Mouse (Mus musculus) gastrocnemius, postnatal 14 days (tissue): ENCODE results near the gene Adamtsl5. TPM values are rescaled to one million over a fixed set of nuclear protein-coding genes. Genes with fewer than 3 reads are reported as not detected.

Experiments used
- DNase-seq: peaks from one replicate; pipeline ENCODE4 v3.0.0; 2021; ENCODE audit warnings: mixed read lengths
- intact Hi-C: fragments of 180-260 bp; cut with DNase I; formaldehyde crosslinking; loops from one replicate; pipeline ENCODE4 v1.15.1; 2025; ENCODE audit warnings: low total_unique reads
- total RNA-seq, 2 experiments: library from RNA; stranded (reverse); gene quantifications; 2 replicates each; pipeline ENCODE4 v1.2.3; 2021

Gene Adamtsl5
- total RNA-seq, 2 experiments from 2014 or later, result 24.2 to 26.1 TPM

DNA sequence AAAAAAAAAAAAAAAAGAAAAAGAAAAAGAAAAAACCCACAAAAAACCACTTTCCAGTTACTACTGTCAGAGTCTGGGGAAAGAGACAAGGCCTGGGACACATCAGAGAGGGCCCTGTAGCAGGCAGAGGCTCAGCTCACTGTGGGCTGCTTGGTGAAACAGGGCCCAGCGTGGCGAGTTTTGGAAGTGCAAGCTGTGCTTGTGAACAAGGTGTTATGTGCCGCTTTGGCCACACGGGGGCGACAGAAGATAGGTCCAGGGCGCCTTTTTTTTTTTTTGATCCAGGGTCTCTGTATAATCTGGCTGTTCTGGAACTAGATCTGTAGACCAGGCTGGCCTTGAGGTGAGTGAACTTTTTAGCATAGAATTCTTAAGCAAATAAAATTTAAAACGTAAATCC, 27.9 kb upstream of the Adamtsl5 start:
- DNase-seq, result peak; percentile 94
- intact Hi-C loops, result no loop called here

GRCm38 (mm10) chr10:80374063-80374462, 25.9 kb upstream of the Adamtsl5 start:
- intact Hi-C loops, result loop anchor here (2.0 kb wide), 1 partner anchor 27 kb away; no protein-coding TSS in a partner anchor
- peak; percentile 66 for DNase-seq

- intact Hi-C loops, result no loop called here
Measured at GRCm38 (mm10) chr10:80372706-80373105, 24.5 kb upstream of the Adamtsl5 start.

DNA sequence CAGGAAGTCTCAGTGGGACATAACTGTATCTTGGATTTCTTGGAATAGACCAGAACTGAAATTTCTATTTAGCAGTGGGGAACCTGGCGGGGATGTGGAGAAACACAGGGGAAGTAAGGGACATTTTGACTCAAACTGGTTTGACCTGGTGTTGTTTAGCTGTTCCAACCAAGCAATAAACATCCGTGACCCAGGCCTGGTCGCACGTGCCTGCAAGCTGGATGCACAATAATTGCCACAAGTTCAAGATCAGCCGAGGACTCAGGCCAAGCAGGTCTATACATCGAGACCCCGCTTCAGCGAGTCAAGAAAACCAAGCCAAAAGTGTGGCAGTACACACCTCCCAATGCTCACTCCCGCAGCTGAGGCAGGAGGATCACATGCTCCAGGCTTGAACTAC, 23.8 kb upstream of the Adamtsl5 start:
- no peak for DNase-seq
- intact Hi-C loops, result no loop called here

More at GRCm38 (mm10) chr10:80372706-80373105, 24.5 kb upstream of the Adamtsl5 start:
- DNase-seq, result no peak

DNA sequence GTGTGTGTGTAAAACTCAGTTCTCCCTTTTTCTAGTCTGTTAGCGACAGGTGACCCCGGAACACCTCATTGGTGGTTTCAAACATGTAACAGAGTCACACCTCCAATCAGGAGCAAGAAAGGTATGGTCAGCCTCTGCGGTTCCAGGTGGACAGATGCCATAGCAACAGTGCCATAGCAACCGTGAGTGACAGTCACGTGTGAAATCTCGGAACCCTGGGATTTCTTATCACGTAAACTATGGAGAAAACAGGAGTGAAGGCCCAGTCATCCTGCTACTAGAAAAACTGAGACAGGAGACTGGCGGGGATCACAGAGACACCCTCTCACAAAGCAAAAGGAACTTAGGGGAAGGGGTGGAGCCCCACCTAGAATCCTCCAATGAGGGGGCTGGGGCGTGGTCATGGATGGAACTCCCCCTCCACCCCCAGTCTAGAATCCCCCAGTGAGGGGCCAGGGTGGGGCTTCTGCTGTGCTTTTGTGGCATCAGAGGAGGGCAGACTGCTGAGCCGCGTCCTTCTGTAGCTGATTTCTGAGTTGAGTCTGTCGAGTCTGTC, 23.3 kb upstream of the Adamtsl5 start:
- no peak for DNase-seq
- intact Hi-C loops, result no loop called here

DNA sequence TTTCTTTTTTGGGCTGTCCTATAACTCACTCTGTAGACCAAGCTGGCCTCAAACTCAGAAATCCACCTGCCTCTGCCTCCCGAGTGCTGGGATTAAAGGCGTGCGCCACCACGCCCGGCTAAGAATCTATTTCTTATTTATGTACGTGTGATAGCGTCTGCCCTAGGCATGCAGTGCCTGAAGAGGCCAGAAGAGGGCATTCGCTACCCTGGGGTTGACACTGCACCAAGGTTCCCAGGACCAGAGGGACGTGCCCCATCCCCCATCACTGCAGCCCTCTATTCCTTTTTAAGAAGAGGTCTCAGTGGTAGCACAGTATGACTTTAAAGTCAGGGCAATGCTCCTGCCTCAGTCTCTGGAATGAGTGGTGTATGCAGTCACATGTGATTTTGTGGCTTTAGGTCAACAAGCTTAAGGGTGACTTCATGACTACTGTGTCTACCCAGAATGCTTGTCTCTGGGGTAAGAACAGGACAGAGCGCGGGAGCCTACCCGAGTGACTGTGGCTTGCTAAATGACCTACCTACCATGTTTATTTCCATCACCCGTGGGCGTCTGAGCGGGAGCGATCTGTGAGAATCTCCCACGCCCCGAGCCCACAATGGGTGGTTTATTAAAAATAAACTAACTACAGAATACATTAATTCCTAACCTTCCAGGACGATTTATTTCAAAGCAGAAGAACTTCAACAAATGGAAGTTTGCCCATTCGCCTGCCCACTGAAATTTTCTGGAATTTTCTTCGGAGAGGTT, 22.0 kb upstream of the Adamtsl5 start:
- DNase-seq, result no peak
- intact Hi-C loops, result loop anchor here (10.0 kb wide), 1 partner anchor 145 kb away; no protein-coding TSS in a partner anchor

DNA sequence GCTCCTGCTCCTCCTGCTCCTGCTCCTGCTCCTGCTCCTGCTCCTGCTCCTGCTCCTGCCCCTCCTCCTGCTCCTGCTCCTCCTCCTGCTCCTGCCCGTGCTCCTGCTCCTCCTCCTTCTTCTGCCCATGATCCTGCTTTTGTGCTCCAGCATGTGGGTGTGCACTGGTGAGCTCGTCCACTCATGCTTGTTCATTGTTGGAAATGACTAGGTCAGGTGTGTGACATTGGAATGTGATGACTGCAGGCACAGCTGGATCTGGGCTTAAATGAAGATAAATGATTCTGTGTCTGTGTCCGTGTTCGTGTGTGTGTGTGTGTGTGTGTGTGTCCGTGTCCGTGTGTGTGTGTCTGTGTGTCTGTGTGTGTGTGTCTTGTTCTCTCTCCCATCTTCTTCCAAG, 20.2 kb upstream of the Adamtsl5 start:
- DNase-seq, result no peak
- intact Hi-C loops, result loop anchor here (10.0 kb wide), 1 partner anchor 146 kb away; no protein-coding TSS in a partner anchor

GRCm38 (mm10) chr10:80367954-80368353, 19.7 kb upstream of the Adamtsl5 start:
- no peak for DNase-seq

DNA sequence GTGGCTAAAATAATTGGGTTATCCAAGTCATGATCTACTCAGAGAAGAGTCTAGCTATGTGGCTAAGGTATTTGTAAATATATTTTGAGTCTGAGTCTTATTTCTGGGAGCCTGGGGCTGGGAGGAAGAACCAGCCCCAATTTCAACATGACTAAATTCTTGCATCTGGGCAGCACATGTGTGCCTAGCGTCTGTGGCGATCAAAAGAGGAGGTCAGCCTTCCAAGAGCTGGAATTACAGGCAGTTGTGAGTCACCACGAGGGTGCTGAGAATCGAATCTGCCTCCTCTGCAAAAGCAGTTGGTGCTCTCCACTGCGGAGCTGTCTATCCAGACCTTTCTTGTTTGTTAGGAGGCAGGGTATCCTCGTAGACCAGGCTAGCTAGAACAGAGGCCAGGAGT, 17.5 kb upstream of the Adamtsl5 start:
- intact Hi-C loops, result loop anchor here (10.0 kb wide), 1 partner anchor 149 kb away; no protein-coding TSS in a partner anchor
- DNase-seq, result no peak

More at GRCm38 (mm10) chr10:80367954-80368353, 19.7 kb upstream of the Adamtsl5 start:
- intact Hi-C loops, result loop anchor here (10.0 kb wide), 1 partner anchor 147 kb away; no protein-coding TSS in a partner anchor

GRCm38 (mm10) chr10:80363734-80364133, 15.5 kb upstream of the Adamtsl5 start:
- DNase-seq, result no peak
- intact Hi-C loops, result loop anchor here (10.0 kb wide), 1 partner anchor 151 kb away; no protein-coding TSS in a partner anchor

- intact Hi-C loops, result no loop called here
- DNase-seq, result no peak
Measured at GRCm38 (mm10) chr10:80357994-80358639, 9.9 kb upstream of the Adamtsl5 start.

DNA sequence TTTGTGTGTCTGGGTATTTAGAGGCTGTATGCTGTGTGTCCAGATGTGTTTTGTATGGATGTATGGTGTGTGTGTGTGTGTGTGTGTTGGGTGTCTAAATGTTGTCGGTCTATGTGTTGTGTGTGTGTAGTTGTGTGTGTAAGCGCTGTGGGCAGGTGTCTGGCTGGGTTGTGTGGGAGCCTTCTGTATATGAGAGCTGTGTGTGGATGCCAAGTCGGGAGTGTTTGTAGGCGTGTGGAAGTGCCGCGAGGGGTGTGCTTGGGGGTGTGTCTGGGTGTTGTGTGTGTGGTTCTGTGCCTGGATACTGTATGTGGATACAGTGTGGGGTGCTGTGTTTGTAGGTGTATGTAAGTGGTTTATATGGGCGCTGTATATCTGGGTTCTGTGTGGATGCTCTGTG, 9.1 kb upstream of the Adamtsl5 start:
- no peak for DNase-seq
- intact Hi-C loops, result no loop called here

DNA sequence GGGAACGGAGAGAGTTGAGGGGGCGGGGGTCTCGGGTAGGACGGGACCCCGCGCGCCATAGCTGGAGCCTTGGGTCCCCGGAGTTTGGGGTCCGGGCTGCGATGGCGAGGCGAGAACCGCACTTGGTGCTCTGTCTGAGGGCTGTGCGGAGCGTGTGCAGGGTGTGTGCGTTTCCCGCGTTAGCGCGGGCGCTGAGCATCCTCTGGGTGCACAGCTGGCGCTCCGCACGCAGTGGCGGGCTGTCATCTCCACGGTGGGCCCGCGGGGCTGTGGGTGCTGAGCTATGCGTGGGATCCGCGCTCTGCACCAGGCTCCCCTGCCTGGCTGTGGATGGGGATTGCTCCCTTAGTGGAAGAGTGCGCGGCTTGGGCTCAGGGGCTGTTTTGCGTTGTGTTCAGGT, 8.5 kb upstream of the Adamtsl5 start:
- intact Hi-C loops, result no loop called here
- DNase-seq, result no peak

GRCm38 (mm10) chr10:80356001-80356682, 7.9 kb upstream of the Adamtsl5 start, which contains the start of gene Plk5:
TSS of gene Plk5 (plus strand) at chr10:80356459.
- no peak for DNase-seq
- intact Hi-C loops, result no loop called here

GRCm38 (mm10) chr10:80355431-80355830, 7.2 kb upstream of the Adamtsl5 start:
- intact Hi-C loops, result no loop called here
- no peak for DNase-seq

GRCm38 (mm10) chr10:80352727-80353126, 4.5 kb upstream of the Adamtsl5 start:
- intact Hi-C loops, result loop anchor here (5.0 kb wide), 1 partner anchor 55 kb away; the partner anchor contains the start of gene Apc2
- DNase-seq, result no peak

- intact Hi-C loops, result loop anchor here (5.0 kb wide), 1 partner anchor 55 kb away; the partner anchor contains the start of gene Apc2
- no peak for DNase-seq
Measured at GRCm38 (mm10) chr10:80351896-80352295, 3.7 kb upstream of the Adamtsl5 start.

DNA sequence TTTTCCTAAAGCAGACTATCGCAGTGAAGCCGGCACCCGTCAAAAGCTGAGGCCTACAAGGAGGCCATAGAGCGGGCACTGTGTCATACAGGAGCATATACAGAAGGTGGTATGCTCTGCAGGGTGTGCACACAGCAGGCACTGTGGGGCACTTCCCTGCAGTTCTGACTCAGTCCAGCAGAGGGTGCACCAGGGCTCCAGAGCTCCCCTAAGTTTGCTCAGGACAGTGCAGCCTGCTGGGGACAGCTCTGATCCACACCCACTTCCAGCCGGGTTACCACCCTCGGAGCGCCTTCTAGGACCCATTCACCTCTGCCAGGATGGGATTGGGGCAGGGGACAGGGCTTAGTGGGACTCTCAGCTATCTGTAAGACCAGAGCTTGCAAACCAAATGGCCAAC, 2.1 kb upstream of the Adamtsl5 start:
- peak; percentile 86 for DNase-seq
- intact Hi-C loops, result loop anchor here (5.0 kb wide), 1 partner anchor 53 kb away; the partner anchor contains the start of gene Apc2

- peak; percentile 61 for DNase-seq
- intact Hi-C loops, result no loop called here
Measured at GRCm38 (mm10) chr10:80348981-80349380, 769 bp upstream of the Adamtsl5 start.
